Mouse (Mus musculus) E14TG2a.4 (cell line): ENCODE measurements around the gene Brms1.

Source experiments
- CTCF ChIP-seq: conservative IDR thresholded peaks from 2 replicates; pipeline ENCODE4 v1.5.1; 2014; ENCODE audit warnings: low read length
- NANOG ChIP-seq: IDR thresholded peaks from 2 replicates; pipeline ENCODE4 v1.6.1; 2014; ENCODE audit warnings: borderline replicate concordance, low read length, mixed read lengths
- POU5F1 ChIP-seq: IDR thresholded peaks from 2 replicates; pipeline ENCODE4 v1.6.1; 2014; ENCODE audit warnings: low read length, borderline replicate concordance

- TF ChIP-seq CTCF (no peak), NANOG (no peak), POU5F1 (no peak)
These were observed 41.6 kb upstream of the Brms1 start for GRCm38 (mm10) chr19:4999445-5000140.
